ENCODE assay signal across 17 mouse cellular contexts in genomic region chr7:107746036-107746435, GRCm38 (mm10). TPM values are rescaled to one million over a fixed set of nuclear protein-coding genes. Genes with fewer than 3 reads are reported as not detected.
"Had no signal": no experiment of that assay in that cellular context is flagged by ENCODE, and none has a peak within 500 bp of the region (broad histone marks: within the 10 kb centered on the region; RNA-seq: fewer than 3 reads in every experiment).

No protein-coding gene starts in this region.

- H3K27me3 ChIP-seq: liver, embryonic 15.5 days; lung, embryonic 15.5 days; midbrain, embryonic 13.5 days; midbrain, embryonic 15.5 days; neural tube, embryonic 12.5 days had no signal

- H3K36me3 ChIP-seq: liver, embryonic 15.5 days; midbrain, embryonic 13.5 days; midbrain, embryonic 15.5 days; neural tube, embryonic 12.5 days had no signal

- DNase-seq: liver, postnatal 0 days; lung, adult 2 months; lung, postnatal 14 days; lung, postnatal 36 days; right cerebral cortex, postnatal 14 days; thymus, adult 2 months; thymus, postnatal 25 days; thymus, postnatal 4 days had no signal

RNA-seq across cellular contexts. Expression of gene Cyb5r2, which starts 11.8 kb away (rescaled TPM):
- total RNA-seq: megakaryocyte progenitor cell, adult 5-6 weeks; midbrain, postnatal 0 days; monocyte, adult 5-6 weeks; neutrophil, adult 5-6 weeks had no signal

RNA-seq across cellular contexts. Expression of gene Ovch2, which starts 55.0 kb away (rescaled TPM):
- total RNA-seq: megakaryocyte progenitor cell, adult 5-6 weeks; midbrain, postnatal 0 days; monocyte, adult 5-6 weeks; neutrophil, adult 5-6 weeks had no signal
